Mouse (Mus musculus): ENCODE results near the gene Zfp385c.
"Not testable (repeated sequence)": the region's sequence is repeated elsewhere in the genome, so short reads cannot be mapped to it uniquely, and the experiment has no call there.

Gene Zfp385c

DNA sequence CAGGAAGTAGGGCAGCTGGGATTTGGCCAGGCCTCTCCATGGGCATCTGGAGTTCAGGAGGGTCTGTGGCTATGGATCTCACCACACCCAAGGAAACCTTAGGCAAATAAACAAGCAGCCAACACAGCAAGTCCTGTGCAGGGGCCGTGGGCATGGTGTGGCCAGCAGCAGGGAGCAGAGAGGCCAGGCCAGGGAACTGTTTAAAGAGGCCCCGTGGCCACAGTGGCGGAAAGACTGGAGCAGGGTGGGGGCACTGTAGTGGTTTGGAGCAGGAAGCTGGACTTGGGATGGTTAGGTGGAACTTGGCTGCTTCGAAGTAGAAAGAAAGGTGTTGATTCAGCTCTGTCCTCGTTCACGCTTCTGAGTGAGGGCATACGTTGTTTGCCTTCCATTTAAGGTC, 5.0 kb downstream of the Zfp385c start:
- no peak for DNase-seq (ENCODE audit: low spot score)

DNA sequence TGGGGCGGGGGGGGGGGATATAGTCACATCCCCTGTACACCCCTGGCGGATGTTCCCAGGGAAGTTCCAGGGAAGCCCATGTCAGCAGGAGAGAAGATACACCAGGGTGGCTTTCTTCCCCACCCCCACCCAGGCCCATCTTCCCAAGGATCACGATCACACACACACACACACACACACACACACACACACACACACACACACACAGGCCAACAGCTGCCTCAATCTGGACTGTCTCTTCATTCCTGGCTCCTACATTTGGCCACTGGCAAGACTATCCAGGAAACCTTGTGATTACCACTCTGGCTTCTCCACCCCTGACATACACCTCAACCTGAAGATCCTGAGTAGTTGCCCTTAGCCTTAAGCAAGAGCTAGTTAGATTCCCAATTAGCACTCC, 6.9 kb downstream of the Zfp385c start:
- DNase-seq (ENCODE audit: low spot score): no peak

DNA sequence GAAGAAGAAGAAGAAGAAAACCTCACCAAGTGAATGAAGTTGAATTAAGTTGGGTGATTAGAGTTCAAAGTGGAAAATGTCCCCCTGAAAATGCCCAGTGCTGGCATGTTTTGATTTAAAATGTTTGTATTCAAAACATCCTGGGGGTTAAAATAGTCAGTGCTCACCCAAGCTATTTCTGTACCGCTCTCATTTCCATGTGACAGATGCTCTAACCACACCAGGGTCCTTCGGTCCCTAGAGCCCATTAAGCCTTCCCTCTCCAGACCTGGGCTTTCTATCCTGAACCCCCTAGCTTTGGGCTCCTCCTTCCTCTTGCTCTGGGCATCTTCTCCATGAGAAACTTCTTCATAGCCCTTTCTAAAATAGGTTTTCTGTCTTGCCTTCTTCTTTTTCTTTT, 8.2 kb downstream of the Zfp385c start:
- DNase-seq (ENCODE audit: low spot score): no peak

DNA sequence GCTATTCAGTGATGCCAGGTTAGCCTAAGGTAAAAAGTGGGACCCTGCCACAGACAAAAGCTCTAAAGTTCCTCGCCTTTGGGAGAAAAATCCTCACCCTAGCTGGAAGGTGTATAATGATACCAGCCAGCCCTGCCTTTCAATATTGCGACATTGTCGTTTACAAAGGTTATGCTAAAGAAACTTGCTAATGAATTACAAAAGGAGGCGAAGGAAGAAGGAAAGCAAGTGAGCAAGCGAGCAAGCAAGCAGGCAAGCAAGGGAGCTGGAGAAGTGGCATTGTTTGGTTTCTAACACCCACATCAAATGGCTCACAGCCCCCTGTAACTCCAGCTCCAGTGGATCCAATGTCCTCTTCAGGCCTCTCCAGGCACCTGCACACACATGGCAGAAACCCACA, 9.7 kb downstream of the Zfp385c start:
- DNase-seq (ENCODE audit: low spot score): no peak

DNA sequence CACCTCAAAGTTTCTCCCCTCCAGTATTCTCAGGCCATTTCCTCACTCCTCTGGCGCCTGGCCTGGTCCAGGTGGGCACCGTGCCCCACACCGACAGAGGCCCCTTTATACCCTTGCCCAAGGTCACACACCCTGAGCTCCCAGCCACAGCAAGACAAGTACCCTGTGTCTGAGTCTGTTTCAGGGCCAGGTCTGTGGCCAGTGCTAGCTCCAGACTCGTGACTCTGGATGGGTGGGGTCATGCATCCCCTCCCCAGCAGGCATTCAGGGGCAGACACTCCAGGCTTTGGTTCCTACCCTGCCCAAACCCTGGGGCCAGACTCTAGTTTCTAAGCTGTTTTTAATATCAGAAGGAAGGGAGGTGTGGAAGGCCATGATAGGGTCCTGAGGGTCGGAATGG, 10.4 kb downstream of the Zfp385c start:
- DNase-seq (ENCODE audit: low spot score): no peak

DNA sequence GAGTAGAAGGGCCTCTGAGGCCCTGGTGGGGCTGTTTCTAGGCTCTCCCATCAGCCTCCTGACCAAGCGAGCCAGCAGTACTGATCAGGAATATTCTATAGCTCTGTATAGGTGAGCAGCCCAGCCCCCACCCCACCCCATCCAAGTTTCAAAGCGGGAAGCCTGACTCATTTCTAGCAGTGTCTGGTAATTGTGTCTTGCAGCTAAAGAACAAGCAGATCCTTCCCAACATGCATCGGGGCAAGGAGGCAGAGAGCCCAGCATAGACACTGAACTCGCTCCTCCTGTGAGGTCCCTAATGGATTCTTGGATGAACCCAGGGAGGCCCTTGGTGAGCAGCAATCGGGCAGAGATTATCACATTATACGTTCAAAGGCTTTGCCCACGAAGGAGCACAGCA, 14.4 kb downstream of the Zfp385c start:
- DNase-seq (ENCODE audit: low spot score): no peak

DNA sequence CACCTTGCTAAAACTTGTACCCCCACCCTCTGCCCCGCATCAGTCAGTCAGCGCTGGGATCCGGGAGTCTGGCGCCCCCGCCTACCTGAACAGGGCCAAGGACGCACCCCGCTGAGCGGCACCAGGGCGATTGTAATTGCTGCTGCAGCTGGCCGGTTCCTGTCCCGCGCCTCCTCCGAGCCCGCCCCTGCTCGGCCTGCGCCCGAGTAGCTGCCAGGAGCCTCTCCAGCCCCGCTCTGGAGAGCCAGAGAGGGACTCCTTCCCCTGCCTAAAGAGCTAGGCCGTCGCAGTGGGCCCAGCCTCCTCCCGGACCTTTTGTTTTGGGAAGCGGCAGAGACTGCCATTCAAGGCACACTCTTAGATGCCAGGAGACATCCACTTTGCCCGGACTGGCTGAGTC, 19.1 kb downstream of the Zfp385c start:
- DNase-seq (ENCODE audit: low spot score): peak; percentile 48

DNA sequence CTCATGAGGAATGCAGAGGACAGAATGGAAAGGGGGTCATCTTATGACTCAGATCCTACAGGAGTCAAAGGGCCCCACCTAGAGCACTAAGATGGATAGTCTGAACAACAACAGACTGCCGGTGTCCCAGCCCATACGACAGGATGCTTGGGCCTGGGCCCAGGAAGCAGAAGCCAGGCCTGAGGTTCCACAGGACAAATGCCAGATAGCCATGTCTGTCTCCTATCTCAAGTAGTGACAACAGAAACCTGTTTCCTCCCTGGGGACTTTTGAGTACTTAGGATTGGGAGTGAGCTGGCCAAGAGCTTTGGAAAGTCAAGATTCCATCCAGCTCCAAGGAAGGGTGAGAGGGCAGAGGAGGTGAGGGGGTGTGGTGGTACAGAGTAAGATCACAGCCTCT, 20.3 kb downstream of the Zfp385c start:
- no peak for DNase-seq (ENCODE audit: low spot score)

DNA sequence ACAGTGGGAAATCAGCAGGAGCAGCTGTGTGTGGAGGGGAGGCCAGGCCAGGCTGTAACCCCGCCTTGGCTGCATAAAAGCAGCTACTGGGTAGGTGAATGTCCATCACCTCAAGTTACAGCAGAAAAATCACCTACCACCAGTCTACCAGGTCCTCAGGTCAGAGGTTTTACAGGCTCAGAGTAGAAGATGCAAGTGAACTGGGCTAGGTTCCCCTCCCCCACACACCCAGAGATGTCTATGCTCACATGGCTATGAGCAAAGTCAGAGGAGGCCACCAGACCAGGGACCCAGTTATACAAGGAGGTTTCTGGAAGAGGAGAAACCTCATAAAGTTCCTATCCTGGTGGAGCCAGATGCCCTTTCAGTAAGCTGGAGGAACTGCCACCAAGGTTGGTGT, 21.2 kb downstream of the Zfp385c start:
- DNase-seq (ENCODE audit: low spot score): no peak

DNA sequence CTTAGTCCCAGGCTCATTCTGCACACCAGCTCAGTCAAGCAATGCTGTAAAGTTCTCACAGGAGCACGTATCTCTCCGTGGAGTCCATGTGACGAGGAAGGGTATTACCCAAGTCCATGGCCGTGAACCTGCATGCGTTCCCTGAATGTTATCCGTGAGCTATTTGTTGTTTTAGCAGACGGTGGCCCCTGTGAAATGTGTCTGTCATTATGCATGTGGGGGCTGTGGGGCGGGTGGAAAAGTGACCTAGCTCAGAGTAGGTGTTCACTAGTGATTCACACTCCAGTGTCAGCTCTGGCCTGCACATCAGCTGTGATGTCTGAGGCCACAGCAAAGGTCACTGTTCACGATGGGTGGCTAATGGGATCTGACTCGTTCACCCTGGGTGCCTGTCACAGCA, 32.4 kb downstream of the Zfp385c start:
- DNase-seq (ENCODE audit: low spot score): no peak

DNA sequence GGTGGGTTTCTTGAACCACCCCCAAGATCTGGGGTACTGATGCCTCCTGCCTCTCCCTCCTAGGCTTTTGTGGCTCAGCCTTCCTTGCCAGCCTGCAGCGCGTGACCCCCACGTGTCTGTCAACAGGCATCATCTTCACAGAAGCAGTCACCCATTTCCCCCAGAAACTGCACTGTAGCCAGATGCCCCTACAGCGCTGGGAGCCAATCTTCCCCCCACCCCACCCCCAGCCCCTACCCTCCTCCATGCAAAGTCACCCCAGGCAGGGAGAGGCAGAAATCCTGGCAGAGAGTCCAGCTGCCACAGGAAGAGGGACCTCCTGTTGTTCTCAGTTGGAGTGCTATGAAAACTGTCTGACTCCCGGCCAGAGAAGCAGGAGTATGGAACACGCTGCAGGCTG, 35.8 kb downstream of the Zfp385c start:
- DNase-seq (ENCODE audit: low spot score): no peak

DNA sequence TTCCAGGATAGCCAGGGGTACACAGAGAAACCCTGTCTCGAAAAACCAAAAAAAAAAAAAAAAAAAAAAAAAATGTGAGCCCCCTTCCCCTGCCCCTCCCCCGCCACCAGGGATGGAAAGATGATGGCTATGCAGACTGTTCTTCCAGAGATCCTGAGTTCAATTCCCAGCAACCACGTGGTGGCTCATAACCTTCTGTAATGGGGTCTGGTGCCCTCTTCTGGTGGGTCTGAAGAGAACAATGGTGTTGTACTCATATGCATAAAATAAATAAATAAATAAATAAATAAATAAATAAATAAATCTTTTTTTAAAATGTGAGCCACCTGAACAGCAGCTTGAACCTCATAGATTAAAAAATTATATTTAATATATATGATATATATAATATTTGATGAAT, 36.7 kb downstream of the Zfp385c start:
- DNase-seq (ENCODE audit: low spot score): not testable (repeated sequence)

DNA sequence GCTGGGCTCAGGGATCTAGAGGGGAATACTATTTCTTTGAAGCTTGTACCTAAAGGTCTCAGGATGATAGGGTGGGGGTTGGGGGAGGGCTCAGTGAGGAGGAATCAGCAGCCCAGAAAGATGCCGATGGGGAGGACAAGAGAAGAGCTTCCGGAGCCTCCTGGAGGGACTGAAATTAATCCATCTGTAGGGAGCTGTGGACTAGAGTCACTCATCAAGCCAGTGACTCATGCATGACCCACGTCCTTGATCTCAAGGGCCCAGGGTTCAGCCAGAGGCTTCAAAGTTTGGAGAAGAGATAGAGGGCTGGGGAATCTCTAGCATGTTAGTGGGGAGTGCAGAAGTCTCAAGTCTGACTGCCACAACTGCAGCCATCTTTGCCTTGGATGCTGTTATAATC, 40.5 kb downstream of the Zfp385c start:
- no peak for DNase-seq (ENCODE audit: low spot score)

DNA sequence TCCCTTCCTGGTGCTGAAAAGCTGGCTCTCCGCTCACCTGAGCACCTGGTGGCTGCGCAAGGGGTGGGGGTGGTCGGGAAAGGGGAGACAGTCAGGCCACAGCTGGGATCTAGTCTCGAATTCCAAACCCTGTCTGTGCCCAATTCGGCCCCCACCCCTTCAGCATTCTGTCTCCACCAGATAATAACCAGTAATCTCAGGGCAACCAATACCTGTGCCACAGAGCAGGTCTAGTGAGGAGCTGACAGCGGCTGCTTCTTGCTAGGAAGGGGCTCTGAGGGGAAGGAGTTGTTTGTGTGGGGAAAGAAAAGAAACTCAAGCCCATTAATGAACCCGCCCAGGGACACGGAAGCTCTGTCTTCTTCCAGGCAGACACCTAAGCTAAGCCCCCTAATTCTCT, 41.0 kb downstream of the Zfp385c start:
- DNase-seq (ENCODE audit: low spot score): no peak

DNA sequence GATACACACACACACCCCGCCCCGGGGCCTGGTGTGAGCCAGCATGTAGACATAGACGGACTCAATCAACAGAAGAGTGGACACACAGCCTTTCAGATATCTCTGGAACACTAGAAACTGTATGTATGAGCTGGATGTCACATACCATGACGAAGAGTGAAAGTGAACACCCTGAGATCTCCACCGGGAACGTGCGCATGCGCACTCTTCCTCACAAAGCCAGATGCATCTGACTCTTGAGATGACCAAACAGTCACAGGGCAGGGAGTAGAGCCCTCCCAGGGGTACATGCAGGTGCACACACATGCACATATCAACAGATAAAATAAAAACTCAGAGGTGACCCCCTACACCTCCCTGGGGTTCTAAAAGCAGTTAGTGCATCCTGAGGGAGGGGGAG, 43.9 kb downstream of the Zfp385c start:
- no peak for DNase-seq (ENCODE audit: low spot score)

DNA sequence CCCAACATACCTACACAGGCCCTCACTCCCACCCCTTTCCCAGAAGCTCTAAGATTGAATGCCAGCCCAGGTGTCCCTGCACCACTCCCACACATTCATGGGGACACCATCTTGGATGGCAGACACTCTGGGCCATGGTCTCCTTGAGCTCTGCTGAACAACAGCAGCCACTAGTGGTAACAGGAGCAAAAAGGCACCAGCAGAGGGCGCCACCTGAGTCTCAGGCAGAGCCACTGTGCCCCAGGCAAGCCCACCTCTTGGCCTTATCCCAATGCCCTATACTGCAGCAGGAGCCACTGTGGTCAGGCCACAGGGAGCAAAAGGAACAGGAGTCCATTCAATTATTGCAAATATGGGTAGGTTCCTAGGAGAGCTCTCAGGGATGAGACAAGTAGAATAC, 46.0 kb downstream of the Zfp385c start:
- no peak for DNase-seq (ENCODE audit: low spot score)

DNA sequence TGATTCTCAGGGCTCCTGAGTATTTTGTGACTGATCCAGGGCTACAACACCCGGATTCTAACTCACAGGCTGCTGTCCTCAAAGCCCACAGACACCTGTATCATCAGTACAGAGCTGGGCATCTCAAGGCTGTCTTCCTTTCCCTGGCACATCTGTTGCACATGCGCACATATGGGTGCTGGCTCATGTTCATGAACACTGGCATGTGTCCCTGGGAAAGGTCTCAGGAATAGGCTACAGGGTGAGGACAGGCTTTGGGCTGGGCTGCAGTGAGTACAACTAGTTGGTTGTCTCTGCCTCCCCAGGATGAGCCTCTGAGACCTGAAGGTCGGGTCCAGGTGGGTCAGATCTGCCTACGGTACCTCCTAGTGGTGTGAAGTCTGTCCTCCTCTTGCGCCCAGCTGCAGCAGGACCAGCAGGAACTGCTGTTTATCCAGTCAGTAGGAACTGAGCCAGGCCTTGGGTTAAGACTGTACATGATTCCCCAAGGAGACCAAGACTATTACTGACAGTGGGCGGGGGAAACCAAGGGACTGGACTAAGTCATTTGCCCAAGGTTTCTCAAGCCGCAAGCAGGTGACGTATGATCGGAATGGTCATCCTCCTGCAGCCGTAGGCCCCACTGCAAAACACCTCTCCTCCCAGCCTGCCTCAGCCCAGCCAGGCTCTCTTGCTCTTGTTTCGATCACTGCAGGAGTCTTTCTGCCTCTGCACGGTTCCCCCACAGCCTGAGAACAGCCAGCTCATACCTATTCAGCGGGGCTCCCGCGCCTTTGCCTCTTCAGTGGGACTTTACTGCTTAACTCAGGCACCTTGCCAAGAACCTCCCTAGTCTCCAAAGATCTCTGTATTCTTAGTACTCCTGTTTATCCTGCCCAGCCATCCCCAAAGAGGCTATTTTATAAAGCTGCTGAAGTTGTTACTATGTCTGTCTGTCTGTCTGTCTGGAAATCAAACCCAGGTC, 48.4 kb downstream of the Zfp385c start:
- DNase-seq (ENCODE audit: low spot score): no peak

DNA sequence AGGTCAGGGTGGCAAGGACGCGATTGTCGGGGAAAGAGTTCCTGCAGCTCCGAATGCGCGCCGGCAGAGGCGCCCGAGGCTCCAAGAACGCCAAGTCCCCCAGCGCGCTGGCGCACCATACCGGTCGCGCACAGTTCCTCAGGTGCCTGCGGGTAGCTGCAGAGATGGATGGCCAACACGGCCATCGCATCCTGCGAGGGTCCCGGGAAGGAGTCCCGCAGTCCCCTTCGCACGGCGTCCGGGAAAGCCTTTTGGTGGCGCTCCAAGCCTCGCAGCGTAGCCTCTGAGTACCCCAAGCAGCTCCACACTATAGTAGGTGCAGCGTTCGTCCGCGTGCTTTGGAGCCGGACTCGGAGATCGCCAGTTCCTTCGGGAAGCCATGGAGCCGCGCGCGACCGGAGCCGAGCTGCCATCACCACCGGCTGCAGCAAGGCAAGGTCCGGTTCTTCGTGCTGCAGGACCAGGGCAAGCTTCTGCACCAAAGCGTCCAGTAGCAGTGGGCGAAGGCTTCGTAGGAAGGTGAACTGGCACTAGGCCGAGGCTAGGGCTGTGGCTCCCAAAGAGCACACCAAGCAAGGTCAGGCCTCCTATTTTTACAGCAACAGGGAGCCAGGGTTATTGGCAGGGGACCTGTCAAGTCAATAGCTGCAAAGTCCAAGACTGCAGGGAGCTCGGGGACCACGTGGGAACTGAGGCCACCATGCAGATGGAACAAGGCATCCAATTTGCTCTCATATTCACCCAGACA, 51.9 kb downstream of the Zfp385c start:
- peak; percentile 30 for DNase-seq (ENCODE audit: low spot score)

DNA sequence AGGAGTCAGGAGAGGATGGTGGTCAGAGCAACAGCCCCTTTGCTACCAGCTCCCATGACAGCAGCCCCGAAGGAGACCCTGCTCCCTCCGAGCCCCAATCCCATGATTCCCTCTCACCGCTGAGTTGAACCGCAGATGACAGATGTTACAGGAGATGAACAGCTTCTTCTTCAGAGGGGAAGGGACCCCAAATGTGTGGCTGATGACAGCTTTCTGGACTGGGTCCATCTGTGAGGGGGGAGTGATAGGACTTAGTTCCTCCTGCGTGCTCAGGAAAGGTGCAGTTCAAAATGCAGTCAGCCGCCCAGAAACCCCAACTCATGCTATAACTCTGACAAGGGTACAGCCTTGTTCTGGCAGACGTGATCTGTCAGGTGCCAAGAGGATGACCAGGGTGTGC, 57.7 kb downstream of the Zfp385c start:
- no peak for DNase-seq (ENCODE audit: low spot score)

DNA sequence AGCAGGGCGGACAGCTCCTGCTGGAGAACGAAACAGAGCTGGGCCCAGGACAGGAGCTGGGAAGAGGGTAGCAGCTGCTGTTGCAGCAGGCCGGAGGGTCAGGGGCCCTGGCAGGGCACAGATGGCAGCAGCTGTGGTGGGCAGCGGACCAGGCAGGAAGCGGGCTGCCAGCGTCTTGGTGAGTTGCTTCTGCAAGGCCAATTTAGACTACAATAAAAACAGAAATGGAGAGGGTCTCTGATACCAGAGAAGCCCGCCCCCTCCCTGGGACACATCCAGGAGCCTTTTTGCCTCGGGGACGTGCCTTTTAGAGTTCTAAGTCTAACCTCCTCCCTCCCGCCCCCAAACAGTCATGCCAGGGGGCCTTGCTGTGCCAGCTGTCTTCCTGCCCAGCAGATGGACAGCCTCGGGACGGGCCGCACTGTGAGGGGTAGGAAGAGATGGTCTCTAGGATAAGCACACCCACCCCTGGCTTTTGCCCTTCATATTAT, 63.3 kb downstream of the Zfp385c start:
- DNase-seq (ENCODE audit: low spot score): no peak

DNA sequence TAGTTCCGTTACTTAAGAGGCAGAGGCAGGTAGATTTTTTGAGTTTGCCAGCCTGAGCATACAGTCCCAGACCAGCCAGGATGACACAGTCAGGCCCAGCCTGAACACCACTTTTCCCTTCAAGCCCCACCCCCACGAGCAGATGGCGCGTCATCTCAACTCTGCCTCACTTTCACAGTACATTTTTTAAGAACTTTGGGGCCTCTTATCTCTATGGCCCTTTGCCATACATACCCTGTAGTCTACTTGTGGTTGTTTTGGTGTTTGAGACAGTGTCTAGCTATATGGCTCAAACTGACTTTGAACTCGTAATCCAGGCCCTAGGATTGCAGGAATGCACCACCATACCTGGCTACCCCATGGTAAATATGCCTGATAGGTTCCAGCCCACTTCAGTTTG, 64.2 kb downstream of the Zfp385c start:
- no peak for DNase-seq (ENCODE audit: low spot score)

DNA sequence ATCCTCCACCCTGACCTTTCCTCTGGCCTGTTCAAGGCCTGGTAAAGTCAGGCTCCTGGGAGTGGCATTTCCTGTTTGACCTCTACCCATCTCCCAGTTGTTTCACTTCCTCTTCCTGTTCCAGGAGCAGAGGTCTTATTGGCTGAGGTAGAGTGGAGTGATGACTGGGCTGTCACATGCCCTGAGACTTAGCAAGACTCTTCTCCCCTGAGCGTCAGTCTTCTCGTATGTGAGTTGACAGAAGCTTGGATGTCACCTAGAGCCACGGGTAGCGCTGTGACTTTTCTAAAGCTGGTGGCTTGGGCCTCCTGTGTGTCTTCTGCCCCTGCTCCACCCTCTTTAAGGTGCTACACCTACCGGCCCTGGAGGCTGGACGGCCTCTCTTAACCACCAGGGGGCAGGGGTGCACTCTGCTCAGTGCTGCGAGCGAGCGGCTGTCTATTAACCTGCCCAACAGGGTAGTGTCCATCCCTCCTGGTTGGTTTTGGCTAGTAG, 65.5 kb downstream of the Zfp385c start:
- peak; percentile 66 for DNase-seq (ENCODE audit: low spot score)
